Mouse (Mus musculus) left cerebral cortex, adult 18-20 months (tissue): ENCODE measurements around the gene Gclm. TPM values are rescaled to one million over a fixed set of nuclear protein-coding genes. Genes with fewer than 3 reads are reported as not detected.
"Not testable (repeated sequence)": the region's sequence is repeated elsewhere in the genome, so short reads cannot be mapped to it uniquely, and the experiment has no call there.

Experiments
- DNase-seq, 2 experiments: peaks; one replicate each; pipeline ENCODE4 v3.0.0; 2021 to 2022; ENCODE audit warnings: low spot score in 2 of 2, mixed read lengths in 1 of 2
- total RNA-seq, 2 experiments: library from RNA; stranded (reverse); gene quantifications; 2 replicates each; pipeline ENCODE4 v1.2.3; 2021

Gene Gclm
- total RNA-seq, 2 experiments from 2014 or later, result 61.1 to 70.6 TPM

DNA sequence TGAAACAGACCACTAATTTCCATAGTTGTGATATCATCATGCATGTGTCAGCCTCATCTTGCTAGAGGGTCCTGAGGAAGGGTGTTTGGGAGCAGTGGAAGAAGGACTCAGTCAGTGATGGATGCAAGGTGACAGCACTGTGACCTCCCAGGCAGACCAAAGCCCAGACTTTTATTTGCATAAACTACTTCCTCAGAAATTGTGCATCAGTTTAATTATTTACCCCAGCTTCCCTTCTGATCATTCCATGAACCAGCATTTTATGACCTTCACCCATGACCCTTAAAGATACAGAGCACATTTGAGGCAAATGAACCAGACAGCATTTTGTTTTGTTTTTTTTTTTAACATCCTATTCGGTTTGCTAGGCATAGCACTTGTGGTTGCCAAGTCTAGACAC, 9.6 kb upstream of the Gclm start:
- no peak for DNase-seq

DNA sequence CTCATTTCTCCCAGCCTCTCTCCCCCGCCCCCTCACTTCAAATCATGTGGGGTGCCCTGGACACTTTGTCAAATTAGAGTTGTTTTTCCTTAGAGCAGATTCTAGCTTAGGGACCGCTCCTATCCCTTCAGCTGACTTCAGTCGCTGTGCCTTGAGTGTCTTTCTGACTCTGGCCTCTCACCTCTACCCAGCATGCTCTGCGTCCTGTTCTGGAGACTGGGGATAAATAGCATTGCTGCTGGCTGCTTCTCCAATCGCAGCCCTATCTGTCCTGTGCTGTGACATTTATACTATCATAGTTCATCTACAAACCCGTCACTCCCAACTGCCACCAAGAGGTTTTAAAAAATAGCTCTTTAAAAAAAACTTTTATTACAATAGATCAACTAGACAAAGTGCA, 2.5 kb upstream of the Gclm start:
- no peak for DNase-seq

DNA sequence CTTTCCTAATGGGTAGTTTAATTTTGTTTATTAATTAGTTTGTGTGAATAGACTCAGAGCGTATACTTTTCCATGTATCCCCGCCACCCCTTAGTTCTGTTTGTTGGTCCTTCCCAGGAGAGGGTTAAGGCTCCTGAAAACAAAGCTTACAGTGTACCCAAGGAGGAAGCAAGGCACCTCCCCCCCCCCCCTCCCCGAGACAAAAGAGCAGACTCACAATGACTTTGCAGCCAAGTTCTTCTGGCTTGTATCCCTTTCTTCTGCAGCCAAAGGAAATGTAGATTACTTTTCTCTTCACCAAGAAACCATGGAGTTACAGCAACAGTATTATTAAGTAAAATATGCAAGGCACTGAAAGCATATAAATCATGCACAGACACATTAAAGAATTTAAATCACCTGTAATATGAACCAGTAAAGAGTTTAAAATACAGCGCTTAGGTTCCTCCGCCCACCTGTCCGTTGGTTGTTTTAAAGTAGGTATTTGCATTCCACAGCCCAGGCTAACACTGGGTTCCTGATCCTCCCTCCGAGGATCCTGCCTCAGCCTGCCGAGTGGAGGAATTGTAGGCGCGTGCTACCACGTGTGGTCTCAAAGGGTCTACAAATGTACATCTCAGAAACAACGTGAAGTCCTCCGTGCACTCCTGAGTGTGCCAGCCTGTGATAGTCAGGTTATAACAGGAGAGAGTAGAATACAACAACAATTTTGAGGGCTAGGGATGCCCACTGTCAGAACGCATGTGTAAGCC, 1.8 kb upstream of the Gclm start:
- no peak for DNase-seq

DNA sequence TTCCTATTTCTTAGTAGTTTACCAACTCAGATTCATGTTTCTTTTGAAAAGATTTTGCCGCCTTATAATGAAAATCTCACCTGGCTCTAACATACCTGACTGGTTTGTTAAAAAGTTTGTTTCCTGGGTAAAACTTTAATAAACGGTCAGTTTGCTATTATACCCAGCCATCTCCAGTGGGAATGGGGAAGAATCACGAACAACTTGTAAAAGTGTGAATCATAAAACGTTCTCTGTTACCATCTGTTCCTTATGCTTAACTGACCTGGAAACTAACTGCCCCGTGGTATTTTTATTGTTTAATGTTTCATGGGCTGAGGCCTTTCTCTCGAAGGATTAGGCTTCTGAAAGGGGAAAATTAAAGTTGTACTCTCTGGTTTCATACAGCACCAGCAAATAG, 598 bp upstream of the Gclm start:
- DNase-seq, result no peak

DNA sequence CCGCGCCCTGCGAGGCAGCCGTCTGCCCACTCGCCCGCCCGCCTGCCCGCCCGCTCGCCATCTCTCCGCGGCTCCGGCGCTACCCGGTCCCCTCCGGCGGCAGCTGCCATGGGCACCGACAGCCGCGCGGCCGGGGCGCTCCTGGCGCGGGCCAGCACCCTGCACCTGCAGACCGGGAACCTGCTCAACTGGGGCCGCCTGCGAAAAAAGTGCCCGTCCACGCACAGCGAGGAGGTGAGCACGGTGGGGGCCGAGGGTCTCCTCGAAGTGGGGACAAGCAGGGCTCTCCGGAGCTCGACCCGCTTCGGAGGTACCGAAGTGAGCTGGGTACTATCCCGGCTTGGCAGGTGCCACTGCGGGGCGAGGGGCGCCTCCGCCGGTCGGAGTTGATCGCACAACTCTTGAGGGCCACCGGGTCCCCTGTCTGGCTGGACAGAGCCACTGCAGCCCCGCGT, 548 bp downstream of the Gclm start:
- peak in 1 of 2 experiments; percentile 39 for DNase-seq

DNA sequence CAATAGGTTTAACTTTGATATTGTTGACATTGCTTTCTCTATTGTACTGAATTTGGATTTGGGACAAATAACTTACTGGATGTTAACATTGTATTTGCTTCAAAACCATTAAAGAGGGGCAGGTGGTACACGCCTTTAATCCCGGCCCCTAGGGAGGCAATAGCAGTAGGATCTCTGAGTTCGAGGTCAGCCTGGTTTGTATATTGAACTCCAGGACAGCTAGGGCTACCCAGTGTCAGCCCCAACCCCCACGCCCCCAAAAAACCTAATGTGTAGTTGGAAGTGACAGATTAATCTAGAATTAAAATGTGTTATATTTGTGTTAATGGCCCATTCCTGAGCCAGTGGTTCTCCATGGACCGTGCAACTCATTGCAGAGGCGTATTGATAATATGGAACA, 1.0 kb downstream of the Gclm start:
- DNase-seq, result no peak

DNA sequence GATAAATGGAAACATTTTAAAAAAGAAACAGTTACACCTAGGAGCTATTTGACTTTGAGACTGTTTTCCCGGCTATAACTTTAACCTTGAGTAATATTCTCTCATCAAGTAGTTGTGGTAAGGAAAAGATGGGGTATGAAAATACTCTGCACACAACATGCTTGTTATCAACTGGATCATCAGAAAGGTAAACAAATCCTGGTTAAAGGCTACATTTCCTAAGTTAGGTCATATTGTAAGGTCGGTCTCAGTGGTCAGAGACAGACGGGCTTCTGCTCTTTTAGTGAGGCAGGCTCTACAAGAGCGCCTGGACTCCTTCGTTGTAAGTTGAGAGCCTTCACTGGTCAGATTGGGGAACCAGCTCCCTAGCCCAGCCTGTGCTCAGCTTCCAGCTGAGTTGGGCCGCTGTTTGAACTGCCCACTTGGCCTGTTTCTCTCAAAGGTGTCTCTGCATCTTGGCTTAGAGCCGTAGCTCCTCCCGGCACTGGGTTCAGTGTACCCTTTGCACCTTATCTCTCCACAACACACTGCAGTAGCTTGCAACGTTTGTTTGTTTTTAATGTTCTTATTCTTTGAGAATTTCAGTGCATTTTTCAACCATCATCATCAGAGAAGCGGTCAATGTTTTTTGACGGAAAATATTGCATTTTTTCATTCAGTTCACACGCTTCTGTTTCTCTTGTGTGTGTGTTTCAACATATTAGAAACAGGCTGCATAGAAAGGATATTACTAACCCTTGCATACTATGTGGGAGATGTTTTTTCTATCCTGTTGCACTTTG, 1.8 kb downstream of the Gclm start:
- DNase-seq, result no peak

DNA sequence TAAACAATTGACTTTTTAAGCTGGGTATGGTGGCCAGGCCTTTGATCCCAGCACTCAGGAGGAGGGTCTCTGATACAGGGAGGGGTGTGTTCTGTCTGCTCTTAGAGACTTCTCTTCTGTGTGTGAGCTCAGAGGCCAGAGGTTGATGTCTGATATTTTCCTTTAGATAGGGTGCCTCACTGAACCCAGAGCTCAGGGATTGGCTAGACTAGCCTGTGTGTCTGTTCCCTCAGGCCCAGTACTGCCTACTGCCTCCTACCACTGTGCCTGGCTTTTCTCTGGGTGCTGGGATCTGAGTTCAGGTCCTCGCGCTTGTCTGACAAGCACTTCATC, 2.4 kb downstream of the Gclm start:
- DNase-seq, result no peak

DNA sequence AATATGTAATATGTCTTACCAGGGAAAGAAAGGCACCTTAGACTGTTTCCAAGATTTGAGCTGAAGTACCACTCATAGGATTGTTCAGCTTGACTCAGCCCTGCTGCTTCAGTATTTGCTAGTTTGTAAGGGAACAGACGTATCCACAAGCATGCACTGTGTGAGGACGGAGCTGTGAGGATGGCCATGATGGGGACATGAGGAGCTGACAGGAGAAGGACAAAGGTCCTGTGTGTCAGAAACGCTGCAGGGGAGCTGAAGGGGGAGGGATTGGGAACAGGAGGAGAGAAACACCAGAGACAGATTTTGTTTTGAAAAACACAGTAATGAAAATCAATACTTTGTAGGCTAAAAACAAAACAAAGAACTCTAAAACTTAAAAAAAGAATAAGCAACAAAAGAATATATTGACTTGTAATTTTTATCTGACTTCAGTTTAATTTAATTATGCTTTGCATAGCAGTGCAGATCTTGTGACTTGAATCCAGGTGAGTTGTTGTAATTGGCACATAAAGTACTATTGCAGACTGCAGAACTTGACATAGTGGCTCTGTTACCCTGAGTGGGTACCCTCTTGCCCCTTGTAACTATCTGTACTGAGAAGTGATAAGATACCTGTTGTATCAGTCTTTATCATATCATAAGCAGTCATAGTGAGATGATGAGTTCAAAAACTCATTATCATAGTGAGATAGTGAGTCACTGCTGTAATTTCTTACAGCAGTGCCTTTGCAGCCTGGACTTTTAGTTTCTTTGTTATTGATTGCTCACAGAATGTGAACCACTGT, 7.3 kb downstream of the Gclm start:
- no peak for DNase-seq

DNA sequence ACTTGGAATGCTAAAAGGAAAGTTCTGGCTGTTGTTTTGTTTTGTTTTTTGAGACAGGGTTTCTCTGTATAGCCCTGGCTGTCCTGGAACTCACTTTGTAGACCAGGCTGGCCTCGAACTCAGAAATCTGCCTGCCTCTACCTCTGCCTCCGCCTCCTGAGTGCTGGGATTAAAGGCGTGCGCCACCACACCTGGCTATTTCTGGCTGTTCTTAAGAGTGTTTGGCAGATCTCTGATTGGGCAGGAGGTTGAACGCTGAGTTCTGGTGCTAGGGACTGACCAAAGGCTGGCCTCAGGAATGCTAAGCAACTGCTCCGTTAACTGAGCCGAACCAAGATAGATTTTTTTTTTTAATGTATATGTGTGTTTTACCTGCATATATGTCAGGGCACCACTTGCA, 8.7 kb downstream of the Gclm start:
- not testable (repeated sequence) for DNase-seq

DNA sequence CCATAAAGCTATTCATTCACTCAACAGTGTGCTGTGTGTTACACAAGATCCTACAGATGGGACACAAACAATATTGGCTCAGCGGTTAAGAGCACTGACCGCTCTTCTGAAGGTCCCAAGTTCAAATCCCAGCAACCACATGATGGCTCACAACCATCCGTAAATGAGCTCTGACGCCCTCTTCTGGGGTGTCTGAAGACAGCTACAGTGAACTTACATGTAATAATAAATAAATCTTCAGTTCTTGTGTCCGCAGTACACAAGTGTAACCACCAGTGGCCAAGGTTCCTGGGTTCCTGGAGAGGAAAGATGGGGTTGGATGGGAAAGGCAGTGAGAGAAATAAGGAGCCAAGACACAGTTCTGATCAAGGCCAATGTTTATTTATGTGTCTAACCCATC, 24.6 kb downstream of the Gclm start:
- DNase-seq, result no peak

DNA sequence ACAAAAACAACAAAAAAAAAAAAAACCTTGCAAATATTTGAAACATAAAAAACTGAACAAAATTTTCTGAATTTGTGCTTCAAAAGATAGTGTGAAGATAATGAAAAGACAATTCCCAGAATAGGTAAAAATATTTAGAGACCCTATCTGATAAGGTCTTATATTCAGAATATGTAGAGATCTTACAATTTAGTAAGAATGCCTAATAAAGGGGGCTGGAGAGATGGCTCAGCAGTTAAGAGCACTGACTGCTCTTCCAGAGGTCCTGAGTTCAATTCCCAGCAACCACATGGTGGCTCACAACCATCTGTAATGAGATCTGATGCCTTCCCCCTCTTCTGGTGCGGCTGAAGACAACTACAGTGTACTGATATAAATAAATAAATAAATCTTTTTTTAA, 27.2 kb downstream of the Gclm start:
- not testable (repeated sequence) for DNase-seq

DNA sequence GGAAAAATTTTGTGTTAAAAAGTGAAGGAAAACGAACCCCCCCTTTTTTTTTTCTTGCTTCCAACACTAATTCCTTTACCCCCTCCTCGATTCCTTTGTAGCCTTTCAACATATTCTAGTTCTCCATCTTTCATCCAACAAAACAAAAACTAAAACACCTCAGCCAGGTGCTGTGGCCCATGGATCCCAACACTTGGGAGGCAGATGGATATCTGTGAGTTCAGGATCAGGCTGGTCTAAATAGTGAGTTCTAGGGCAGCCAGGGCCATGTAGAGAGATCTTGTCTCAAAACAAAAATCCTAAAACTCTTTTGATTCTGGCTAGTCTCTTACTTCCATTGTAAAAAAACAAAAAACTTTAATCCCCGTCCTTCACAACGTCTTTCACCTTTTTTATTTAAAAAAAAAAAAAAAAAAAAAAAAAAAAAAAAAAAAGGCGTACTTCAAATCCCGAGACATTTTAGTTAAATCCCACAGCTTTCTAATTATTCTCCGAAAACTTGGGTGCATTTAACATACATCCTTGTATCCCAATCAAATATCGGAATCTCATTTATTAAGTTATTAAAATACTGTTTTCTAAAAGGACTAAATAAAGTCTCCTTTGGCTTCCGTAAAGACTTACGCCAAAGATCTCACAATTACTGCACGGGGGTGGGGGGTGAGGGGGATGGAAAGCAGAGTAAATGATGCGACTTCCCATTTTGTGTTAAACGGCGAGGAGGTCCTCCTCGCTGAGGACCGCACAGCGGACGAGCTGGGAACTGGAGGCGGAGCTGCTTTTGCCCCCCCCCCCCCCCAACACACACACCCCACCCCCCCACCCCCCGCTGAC, 28.3 kb downstream of the Gclm start:
- no peak for DNase-seq

DNA sequence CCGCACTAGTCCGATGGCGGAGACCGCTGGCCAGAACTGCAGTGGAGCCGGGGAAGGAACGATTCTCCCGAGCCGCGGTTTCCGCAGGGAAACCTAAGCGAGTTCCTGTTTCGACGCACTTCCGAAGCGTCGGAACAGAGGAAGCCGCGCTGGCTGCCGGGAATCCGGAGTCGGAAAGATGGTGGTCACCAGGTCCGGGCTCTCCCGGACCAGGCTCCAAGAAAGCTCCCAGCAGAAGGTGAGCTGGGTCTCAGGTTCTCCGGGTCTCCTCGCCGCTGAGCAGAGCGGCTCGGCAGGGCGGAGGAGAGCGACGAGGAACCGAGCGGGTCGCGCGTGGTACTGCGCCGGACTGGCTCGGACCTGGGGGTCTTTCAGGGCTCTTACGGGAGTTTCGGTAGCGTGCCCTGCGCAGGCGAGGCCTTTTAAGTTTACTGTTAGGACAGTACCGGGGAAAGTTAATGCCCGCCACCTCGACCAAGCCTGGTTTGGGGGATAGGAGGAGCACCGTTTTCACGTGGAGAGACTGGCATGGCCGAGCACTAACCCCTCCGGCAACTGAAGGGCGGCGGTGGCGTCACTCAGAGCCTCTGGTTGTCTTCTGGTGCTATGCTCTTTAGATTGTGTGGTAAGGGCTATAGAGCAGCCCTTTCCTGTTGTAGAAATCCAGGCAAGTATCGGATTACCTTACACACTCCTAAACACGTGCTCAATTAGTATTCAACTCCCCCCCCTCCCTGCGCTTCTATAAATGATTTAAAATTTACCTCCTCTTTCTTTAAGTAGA, 29.1 kb downstream of the Gclm start, which contains the start of gene Dnttip2:
TSS of gene Dnttip2 (plus strand) at position 148 of the 784 bp plus-strand sequence.
- DNase-seq, result peak; percentile 91 to 93

DNA sequence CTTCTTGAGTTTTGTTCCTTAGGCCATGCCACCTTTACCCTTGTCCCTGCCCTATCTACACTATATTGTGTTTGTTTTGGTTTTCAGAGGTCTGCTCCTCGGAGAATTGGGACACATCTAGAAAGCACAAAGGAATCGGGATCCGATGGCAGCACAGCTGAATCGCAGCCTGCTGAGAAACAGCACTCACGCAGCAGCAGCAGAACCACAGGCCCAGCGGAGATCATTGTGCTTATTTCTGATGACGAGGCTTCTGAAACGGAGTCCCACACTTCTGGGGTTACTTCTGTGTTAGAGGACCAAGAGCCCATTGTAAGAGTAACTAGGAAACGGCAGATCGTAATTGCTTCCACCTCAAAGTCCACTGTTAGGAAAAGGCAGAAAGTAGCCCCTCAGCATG, 29.8 kb downstream of the Gclm start:
- no peak for DNase-seq

DNA sequence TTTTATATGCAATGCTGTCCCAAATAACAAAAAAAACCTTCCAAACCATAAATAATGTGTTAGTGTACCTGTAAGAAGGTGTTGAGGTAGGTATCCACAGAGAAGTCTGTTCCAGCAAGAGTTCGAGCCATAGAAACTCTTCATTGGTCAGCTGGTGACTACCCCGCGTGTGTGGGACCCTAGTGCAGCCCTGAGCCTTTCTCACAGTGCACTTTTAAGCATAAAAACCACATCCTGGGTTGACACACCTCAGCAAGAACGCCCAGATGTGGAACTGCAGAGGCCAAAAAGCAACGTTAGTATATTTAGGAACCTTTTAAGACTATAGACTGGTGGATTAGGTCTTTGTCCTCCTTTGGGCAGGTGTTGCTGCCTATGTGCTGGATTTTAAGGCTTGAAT, 41.8 kb downstream of the Gclm start:
- DNase-seq, result no peak

DNA sequence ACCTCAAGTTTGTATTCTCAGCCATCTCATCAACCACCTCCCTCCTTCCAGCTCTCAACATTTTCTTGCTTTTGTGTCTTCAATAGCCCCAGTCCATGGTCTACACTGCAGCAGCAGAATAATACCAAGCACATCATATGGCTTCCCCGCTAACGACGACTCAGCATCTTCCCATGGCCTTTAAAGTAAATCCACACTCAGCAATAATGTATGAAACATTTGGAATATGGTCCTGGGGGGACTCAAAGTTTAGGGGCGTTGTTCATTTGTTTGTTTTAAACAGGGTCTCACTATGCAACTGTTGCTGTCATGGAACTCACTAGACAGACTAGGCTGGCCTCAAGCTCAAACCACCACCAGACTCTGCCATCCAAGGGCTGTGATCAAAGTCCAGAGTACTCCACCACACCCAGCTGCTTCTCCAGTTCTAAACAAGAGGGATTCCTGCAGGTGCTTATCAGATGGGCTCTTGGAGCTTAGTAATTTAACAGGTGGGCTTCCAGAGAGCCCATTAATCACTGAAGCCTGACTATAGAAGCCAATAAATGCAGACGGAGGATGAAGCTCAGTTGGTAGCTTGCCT, 43.3 kb downstream of the Gclm start:
- no peak for DNase-seq

DNA sequence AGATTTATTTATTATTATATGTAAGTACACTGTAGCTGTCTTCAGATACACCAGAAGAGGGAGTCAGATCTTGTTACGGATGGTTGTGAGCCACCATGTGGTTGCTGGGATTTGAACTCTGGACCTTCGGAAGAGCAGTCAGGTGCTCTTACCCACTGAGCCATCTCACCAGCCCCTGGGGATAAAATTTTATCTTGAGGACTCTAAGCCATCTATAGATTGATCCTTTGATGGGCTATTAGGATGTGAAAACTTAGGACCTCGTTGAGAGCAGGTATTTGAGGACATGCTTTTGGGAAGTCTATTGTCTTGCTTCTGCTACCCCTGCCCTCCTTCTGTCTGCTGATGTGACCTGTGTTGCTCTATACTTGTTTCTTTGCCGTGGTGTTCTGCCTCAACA, 44.0 kb downstream of the Gclm start:
- not testable (repeated sequence) for DNase-seq

DNA sequence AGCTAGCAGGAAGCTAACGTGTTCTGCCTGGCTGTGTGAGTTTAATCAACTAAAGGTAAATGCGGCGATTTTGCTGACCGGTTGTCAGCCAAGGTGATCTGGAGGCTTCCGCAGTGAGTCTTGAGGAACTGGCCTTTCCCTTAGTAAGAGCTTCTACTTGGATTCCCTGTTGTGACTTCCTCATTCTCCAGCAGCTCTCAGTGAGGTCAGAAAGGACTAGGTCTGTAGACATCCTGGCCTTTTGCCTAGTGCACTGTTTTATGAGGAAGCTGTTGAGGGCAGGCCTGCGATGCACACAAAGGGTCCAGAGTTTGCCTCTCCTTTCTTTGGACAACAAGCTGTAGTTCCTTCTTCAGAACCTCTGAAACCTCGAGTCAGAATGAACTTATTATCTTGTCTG, 45.3 kb downstream of the Gclm start:
- no peak for DNase-seq

DNA sequence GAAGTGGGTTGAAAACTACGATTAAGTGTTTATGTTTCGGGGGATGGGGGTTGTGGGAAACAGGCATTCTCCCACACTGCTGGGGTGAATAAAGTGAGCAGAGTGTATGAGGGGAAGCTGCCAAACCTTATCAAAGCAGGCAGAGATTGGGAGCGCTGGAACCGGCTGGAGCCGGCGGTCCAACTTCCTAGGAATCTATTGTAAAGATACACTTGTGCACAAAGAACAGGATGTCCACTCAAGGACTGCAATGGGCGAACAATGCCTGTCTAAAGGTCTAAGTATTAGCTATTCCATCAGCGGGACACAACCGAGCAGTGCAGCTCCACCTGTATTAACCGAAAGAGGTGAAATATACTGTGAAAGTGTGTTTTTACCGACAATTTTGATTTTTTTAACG, 46.5 kb downstream of the Gclm start:
- no peak for DNase-seq
